Mouse (Mus musculus) liver, embryonic 14.5 days (tissue): ENCODE measurements at regions not wholly inside any gene's neighbourhood (a gene's known extent, or its start where the extent isn't known, plus 50 kb on each side); places are given as distances from the start of the nearest gene placed in this dataset.

Experiments
- ATAC-seq: fragments of 200-750 bp; cut with Nextera tagmentation; 2 replicates; pipeline ENCODE4 v1.8.0; 2017; ENCODE audit warnings: moderate number of reproducible peaks, mild to moderate bottlenecking, moderate library complexity; ENCODE audit not compliant: insufficient read depth
- DNase-seq, 3 experiments: peaks; one replicate each; pipeline ENCODE4 v3.0.0-alpha.2; 2012 to 2013; ENCODE audit warnings: low read depth in 3 of 3, low spot score in 3 of 3
- H3K27ac ChIP-seq: fragments of 300-500 bp; sonication (generic); 2 replicates; pipeline ENCODE4 v1.5.1; 2014; ENCODE audit warnings: moderate library complexity, mild to moderate bottlenecking, control low read depth, inconsistent platforms
- H3K27me3 ChIP-seq: fragments of 300-500 bp; sonication (generic); 2 replicates; pipeline ENCODE4 v1.6.1; 2014; ENCODE audit warnings: mild to moderate bottlenecking, low read length, moderate library complexity; ENCODE audit not compliant: control insufficient read depth, insufficient read depth
- H3K36me3 ChIP-seq: fragments of 300-500 bp; sonication (generic); replicated peaks from 2 replicates; pipeline ENCODE4 v1.6.1; 2014; ENCODE audit warnings: low read depth; ENCODE audit not compliant: control insufficient read depth, insufficient read depth
- H3K4me1 ChIP-seq, 2 experiments: fragments of 200-500 bp in 1 of 2; fragments of 300-500 bp in 1 of 2; sonication (generic) in 1 of 2; replicated peaks; 2 replicates each; pipeline ENCODE4 v1.6.1; 2012 to 2014; ENCODE audit warnings: antibody characterized with exemption in 1 of 2, inconsistent platforms in 1 of 2, low read length in 1 of 2; ENCODE audit not compliant: control insufficient read depth in 2 of 2, insufficient read depth in 2 of 2
- H3K4me2 ChIP-seq: fragments of 300-500 bp; sonication (generic); 2 replicates; pipeline ENCODE4 v1.6.1; 2014; ENCODE audit warnings: low read depth, mild to moderate bottlenecking, control low read depth, moderate library complexity
- H3K4me3 ChIP-seq, 2 experiments: fragments of 200-500 bp in 1 of 2; fragments of 300-500 bp in 1 of 2; sonication (generic) in 1 of 2; 2 replicates each; pipeline ENCODE4 v1.5.1; 2012 to 2014; ENCODE audit warnings: low read depth in 2 of 2, low read length in 2 of 2, mild to moderate bottlenecking in 2 of 2, control low read depth in 1 of 2, inconsistent platforms in 1 of 2, moderate library complexity in 1 of 2; ENCODE audit not compliant: insufficient read depth in 1 of 2
- H3K9ac ChIP-seq: fragments of 300-500 bp; sonication (generic); replicated peaks from 2 replicates; pipeline ENCODE4 v1.6.1; 2014; ENCODE audit warnings: mild to moderate bottlenecking, control low read depth, moderate library complexity
- H3K9me3 ChIP-seq: fragments of 300-500 bp; sonication (generic); 2 replicates; pipeline ENCODE4 v1.6.1; 2016; ENCODE audit warnings: low read length, mixed read lengths; ENCODE audit not compliant: control insufficient read depth
- CTCF ChIP-seq: IDR thresholded peaks from 2 replicates; pipeline ENCODE4 v1.5.1; 2016; ENCODE audit warnings: antibody characterized with exemption, low read depth, control low read depth
- EP300 ChIP-seq: IDR thresholded peaks from 2 replicates; pipeline ENCODE4 v1.6.1; 2016; ENCODE audit warnings: antibody characterized with exemption, low read depth
- WGBS: fragments of 180-500 bp; shearing (Covaris S2); extraction: QIAGEN DNeasy Blood & Tissue Kit; methylation state at CpG from one replicate; pipeline ENCODE4 v1.1.7; 2014; ENCODE audit not compliant: insufficient replicate concordance; 5-methylcytosine and 5-hydroxymethylcytosine counted together

DNA sequence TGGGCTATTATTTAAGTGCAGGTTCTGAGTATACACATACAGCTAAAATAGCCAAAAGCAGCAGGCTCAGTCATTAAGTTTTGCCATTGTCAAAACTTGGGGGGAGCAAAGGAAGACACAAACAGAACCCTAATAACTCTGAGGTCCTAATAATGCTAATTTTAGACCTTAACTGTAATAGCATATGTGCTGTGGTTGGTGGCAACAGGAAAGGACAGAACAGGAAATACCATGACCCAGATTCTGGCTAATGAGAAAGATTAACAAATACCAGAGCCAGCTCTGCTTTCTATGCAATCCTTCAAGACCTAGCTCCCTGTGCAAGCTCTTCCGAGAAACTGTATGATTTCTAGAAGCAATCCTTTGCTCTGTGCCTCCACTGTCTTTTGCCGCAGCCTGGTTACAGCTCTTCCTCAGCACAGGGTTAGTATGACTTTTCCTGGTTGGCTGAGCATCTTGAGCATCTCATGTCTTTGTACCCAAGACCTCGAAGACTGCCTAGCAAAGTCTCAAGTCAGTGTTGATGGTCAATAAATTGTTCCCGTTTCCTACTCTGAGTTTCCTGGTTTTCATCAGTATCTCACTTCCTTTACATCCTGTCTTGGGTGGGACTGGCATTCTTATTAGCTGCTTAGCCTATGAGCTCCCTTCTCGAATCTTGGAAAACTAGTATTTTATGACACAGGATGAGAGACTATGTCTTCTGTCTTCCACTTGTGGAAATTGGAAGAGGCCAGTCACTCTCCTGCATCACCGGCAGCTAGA, 49.9 kb upstream of the Eed start:
- Histone ChIP-seq H3K4me1 (peaks cover 4 to 26% of the 10 kb centered on the region in 2 experiments), H3K27ac (0 out of 2 replicates have a peak overlapping the region, but pooled peaks have one; percentile 21), H3K9me3 (no peaks in the 10 kb centered on the region), H3K4me2 (no peak overlapping the region), H3K4me3 (no peak overlapping the region), H3K36me3 (no peaks in the 10 kb centered on the region), H3K27me3 (peaks cover 5% of the 10 kb centered on the region; the same call in 1 of the 2 replicates), H3K9ac (no peak overlapping the region)
- WGBS = 31% methylated on average over 6 of the region's 6 CpGs
- DNase-seq (no peak), ATAC-seq (no peak)
- TF ChIP-seq EP300 (no peak), CTCF (no peak)

GRCm38 (mm10) chr7:90033086-90033485, 52.3 kb upstream of the Eed start:
- DNase-seq (no peak), ATAC-seq (no peak)
- Histone ChIP-seq H3K4me1 (peaks cover 9 to 29% of the 10 kb centered on the region in 2 experiments), H3K4me2 (no peak overlapping the region), H3K27ac (no peak overlapping the region), H3K4me3 (no peak overlapping the region), H3K9me3 (no peaks in the 10 kb centered on the region), H3K27me3 (peaks cover 5% of the 10 kb centered on the region; the same call in 1 of the 2 replicates), H3K36me3 (no peaks in the 10 kb centered on the region), H3K9ac (no peak overlapping the region)
- TF ChIP-seq CTCF = no peak
- no peak for TF ChIP-seq EP300
- WGBS = 95% methylated on average over 2 of the region's 2 CpGs

- Histone ChIP-seq H3K27ac (no peak overlapping the region), H3K36me3 (no peaks in the 10 kb centered on the region), H3K4me1 (peaks cover 9 to 26% of the 10 kb centered on the region in 2 experiments), H3K9me3 (no peaks in the 10 kb centered on the region), H3K9ac (no peak overlapping the region), H3K4me3 (no peak overlapping the region), H3K27me3 (peaks cover 5% of the 10 kb centered on the region; the same call in 1 of the 2 replicates), H3K4me2 (no peak overlapping the region)
- TF ChIP-seq EP300 = no peak
- DNase-seq (no peak), ATAC-seq (no peak)
- 67% methylated on average over 9 of the region's 9 CpGs for WGBS
These were observed 53.0 kb upstream of the Eed start for GRCm38 (mm10) chr7:90033640-90034312.

DNA sequence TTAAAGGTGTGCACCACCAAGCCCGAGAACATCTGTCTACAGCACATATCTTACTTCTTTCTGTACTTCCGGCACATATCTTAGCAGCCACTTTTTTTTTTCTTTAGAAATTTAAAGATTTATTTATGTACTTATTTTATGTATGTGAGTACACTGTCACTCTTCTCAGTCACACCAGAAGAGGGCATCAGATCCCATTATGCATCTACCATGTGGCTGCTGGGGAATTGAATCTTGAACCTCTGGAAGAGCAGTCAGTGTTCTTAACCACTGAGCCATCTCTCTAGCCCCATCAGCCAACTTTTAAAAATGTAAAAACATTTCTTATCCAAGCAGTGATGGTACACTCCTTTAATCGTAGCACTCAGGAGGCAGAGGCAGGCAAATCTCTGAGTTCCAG, 53.7 kb upstream of the Eed start:
- ATAC-seq (no peak), DNase-seq (no peak)
- Histone ChIP-seq H3K9ac (no peak overlapping the region), H3K4me3 (no peak overlapping the region), H3K4me1 (peaks cover 9 to 23% of the 10 kb centered on the region in 2 experiments), H3K27ac (no peak overlapping the region), H3K36me3 (no peaks in the 10 kb centered on the region), H3K9me3 (no peaks in the 10 kb centered on the region), H3K4me2 (no peak overlapping the region), H3K27me3 (peaks cover 5% of the 10 kb centered on the region; the same call in 1 of the 2 replicates)
- TF ChIP-seq CTCF = peak; percentile 26; the same call in 1 of the 2 replicates
- TF ChIP-seq EP300 = 0 out of 2 replicates have a peak, but pooled peaks have one; percentile 19
- 82% methylated on average over 3 of the region's 3 CpGs for WGBS

GRCm38 (mm10) chr7:90035396-90035795, 54.6 kb upstream of the Eed start:
- DNase-seq (no peak), ATAC-seq (no peak)
- H3K27ac ChIP-seq = no peak overlapping the region
- TF ChIP-seq CTCF = peak; percentile 48
- TF ChIP-seq EP300 = no peak
- no peaks in the 10 kb centered on the region for H3K9me3 ChIP-seq
- H3K36me3 ChIP-seq = no peaks in the 10 kb centered on the region
- no peak overlapping the region for H3K9ac ChIP-seq
- WGBS = 64% methylated on average over 7 of the region's 7 CpGs
- no peak overlapping the region for H3K4me2 ChIP-seq
- H3K4me1 ChIP-seq = peaks cover 11 to 20% of the 10 kb centered on the region in 2 experiments
- no peak overlapping the region for H3K4me3 ChIP-seq
- H3K27me3 ChIP-seq = peaks cover 3% of the 10 kb centered on the region; the same call in 1 of the 2 replicates
